Mouse (Mus musculus) ovary, postnatal 36 days (tissue): ENCODE measurements around the gene Tmem98.
A peak's percentile ranks its signal among the peaks of the same experiment; 100 is the strongest.

Experiments
- DNase-seq: peaks from one replicate; pipeline ENCODE4 v3.0.0; 2022; ENCODE audit warnings: low spot score, mixed read lengths

The Tmem98 gene

DNA sequence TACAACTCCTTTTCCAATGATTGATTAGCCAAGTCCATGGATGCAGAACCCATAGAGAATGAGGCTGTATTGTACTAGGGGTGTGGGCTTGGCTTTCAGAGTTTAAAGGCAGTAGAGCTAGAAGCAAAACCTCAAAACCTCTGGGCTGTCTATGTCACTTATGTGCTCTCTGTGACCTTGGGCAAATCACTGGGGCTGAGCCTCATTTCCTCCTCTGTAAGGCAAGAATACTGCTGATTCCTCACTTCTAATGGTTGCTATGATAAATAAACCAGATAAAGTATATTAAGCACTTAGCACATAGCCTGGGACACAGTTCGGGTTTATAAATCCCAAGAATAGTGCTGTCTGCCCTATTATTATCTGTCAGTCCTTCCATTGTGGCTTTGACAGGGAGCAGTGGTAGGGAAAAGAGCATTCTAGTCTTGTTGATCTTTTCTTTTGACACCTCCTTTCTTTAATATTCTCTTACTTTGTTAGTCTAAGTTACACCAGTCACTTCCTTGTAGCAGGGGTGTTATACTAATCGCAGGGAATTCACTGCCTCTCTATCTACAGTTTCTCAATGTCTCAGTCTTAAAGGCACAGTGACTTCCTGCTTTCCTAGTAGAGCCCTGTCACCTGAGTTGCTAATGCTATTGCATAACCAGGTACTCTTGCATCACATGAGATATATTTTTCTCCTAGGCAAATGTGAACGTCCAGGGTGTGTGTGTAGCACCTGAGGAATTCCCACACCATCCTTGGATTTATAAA, 18.1 kb upstream of the Tmem98 start:
- no peak for DNase-seq

DNA sequence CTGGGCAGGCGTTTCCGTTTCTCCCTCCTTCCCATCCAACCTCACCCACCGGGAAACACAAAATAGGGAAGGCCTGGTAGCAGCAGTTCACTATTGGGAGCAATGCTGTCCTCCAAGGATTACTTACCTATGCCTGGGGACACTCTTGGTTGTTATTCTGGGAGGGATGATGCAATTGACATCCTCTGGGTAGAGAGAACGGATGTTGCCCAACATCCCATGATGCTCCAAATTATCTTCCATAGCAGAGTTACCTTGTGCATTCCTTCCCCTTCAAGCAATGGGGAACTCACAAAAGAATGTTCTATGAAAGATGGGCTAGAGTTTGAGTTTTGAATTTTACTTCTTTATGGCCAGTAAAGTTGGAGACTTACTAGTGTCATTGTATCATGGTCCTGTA, 16.6 kb upstream of the Tmem98 start:
- no peak for DNase-seq

DNA sequence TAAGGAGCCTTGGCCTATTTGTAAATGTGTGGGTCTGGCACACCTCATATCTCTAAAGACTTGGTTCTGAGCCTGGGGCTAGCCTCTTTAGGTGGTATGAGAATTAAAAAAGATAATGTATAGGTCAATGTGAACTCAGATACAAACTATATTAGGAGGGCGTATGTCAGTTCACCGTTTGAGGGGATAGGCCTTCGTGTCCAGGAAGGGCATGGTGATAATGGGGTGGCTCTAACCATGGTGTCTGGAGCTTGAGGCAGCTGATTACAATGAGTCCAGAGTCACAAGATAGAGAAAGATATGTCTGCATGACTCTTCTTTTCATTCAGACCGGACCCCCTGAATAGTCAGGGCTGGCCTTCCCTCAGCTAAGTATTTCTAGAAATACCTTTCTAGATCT, 15.7 kb upstream of the Tmem98 start:
- no peak for DNase-seq

DNA sequence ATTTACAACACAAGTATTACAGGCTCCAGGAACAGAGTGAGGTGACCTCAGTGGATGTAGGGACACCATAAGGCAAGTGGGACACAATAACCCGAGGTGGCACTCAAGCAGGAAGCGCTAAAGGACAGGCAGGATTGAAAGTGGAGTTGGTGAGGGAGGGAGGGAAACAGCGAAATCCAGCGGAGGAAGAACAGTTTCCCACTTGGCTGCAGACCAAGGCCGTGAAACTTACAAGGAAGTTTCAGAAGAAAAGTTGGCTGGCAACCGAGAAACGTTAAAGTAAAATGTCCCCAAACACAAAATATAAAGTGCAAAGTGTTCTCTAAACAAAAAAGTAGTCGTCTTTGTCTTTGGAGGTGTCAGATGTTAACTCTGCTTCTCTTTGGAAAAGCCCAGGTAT, 14.5 kb upstream of the Tmem98 start:
- DNase-seq = peak; percentile 37

DNA sequence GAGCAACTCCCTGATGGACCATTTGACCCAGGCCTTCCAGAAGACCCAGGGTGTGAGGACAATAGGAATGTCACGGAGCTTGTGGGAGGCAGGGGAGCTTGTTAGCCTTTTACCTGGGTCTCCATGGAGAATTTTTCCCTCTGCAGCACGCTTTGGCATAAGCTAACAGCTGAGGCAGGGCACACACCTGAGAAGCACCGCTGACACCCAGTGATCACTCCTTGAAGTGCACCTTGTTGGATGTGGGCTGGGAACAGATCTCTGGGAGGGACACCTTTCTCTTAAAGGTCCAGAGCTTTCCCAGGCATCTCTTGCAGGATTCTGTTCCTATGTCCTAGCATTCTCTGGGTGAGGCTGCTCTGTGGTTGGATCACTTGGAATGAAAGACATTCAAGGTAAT, 10.0 kb upstream of the Tmem98 start:
- DNase-seq = no peak

DNA sequence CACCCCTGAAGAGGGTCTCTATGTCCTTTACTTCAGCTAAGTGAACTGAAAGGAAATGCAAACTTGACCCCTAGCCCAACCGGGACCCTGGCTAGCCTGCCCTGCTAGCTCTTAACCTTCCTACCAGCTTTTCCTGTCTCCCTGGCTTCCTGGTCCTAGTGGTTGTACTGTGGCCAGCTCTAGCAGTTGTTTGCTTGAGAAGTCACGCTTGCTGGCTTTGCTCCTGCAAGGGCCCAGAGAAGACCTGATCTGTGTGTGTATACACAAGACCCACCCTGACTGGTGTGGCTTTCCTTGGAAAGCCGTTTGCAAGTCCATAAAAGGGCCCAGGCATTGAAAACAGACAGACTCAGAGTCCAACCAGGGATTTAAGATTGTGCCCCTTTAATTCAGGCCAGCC, 7.3 kb upstream of the Tmem98 start:
- peak; percentile 22 for DNase-seq

DNA sequence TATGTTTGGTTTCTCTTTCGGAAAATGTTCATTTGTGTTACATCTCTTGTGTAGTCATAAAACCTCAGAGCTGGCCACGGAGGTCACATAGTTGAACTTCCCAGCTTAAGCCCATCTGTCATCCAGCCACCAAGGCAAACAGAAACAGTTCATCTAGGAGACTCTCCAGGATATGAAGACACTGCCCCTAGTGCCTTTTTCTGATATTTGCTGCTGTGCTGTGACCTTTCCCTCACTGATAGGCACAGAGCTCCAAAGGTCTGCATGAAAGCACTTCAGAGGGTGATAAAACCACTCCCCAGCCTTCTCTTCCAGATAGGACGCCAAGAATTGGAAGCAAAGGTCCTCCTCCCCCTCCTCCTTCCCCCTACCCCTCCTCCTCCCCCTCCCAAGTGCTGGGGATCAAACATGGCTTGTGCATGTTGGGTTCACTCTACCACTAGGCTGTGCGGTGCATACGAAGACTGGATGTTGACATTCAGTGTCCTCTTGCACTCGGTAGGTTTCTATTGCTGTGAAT, 1.4 kb upstream of the Tmem98 start:
- DNase-seq = no peak

DNA sequence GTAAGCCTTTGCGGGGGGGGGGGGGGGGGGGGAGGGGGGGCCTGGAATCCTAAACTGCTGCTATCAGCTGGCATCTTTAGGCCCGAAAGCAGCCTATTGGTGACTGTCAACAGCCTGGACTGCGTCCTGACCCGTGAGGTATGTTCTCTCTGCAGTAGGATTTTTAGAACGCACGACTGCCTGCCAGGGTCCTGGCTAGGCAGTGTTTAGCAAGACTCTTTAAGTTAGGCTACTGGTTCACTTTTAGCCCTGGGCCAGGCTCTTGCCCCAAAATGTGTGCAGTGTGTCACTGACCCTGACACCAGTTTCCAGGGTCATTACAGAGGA, 346 bp upstream of the Tmem98 start:
- DNase-seq = no peak

DNA sequence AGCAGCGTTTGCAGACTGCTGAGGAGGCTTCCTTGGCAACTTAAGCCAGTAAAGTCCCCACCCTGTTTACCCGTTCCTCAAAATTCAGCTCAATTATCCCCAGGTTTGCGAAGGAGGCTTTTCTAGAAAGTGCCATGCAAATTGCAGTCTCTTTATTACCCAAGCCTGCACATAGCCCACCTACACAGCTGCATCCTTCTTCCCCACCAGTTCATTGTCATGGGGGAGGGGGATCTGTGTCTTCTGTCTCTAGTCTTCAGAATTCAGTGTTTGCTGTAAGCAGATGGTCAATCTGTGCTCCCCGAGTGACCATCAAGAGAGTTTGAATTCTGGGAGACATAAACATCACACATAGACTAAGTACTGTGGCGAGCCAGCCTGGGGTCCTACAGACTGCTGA, 1.2 kb downstream of the Tmem98 start:
- no peak for DNase-seq

DNA sequence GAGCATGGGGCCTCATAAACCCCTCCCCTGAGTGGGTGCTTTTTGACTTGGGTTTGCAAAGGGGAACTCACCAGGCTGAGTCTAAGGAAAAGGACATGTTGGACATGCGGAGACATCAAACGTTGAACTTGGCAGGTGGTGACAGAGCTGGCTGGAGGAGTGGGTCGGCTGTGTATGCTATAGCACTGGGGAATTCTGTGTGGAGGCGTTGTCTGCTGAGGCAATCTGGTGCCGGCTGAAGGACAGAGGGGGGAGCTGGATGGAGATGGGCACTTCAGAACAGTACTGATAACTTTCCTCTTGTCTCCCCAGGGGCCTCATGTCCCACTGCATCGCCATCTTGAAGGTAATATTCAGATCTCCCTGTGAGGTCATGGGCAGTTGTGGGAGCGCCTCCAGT, 5.4 kb downstream of the Tmem98 start:
- no peak for DNase-seq

DNA sequence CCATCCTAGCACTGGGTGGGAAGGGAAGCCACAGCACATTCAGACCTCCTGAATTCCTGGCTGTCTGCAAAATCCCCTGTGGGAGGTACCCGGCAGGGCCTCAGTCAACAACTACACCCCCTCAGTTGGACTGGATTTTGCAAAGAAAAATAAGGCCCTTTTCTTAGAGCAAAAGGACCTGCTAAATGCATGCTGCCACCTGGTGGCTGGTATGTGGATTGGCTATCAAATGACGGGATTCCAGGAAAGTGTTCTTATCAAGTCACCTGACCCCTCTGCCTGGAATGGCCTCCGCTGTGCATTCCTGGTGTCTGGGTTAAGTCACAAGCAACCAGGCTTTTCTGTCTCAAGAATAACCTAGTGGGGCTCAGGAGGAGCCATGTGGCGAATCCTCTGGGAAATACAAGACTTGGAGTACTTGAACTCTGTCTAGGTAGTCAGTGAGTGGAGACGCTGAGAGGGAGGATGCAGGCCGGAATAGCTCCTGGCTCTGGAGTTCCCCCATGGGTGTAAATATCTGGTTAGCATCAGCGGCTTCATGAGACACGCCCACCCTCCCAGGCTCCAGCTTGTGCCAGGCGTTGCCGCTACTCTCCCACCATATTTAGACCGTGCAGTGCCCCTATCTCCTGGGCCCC, 8.2 kb downstream of the Tmem98 start:
- peak; percentile 71 for DNase-seq

DNA sequence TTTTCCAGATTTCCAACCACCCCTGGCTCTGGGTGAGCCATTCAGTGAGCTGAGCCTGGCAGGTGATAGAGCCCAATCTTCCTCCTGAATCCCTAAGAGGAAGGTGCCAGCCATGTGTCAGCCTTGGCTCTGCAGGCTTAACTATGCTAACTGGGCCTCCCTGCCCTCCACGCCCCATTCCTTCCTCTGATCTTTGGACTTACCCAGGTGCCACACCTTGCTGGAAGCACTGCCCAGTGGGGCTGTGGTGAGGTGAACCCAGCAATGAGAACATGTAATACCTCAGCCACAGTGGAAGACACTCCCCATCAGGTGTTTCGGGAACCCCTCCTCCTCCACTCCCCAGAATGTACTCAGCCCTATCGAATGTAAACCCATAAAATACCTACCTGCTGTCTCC, 10.1 kb downstream of the Tmem98 start:
- DNase-seq = no peak

DNA sequence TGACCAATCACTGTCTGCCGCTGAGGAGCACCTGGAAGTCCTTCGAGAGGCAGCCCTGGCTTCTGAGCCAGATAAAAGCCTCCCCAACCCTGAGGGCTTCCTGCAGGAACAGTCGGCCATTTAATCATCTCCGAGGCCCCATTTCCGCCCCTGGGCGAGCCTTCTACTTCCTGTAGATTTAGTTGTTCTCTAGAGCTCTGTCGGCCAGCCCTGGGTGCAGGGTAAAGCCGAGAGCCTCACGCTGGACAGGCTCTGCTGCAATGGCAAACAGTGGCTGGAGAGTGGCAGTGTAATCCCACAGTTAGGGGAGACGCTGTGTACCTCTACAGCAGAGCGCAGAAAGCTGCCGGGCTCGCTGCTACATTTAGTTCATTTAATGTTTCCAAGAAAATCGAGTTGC, 11.3 kb downstream of the Tmem98 start:
- no peak for DNase-seq

DNA sequence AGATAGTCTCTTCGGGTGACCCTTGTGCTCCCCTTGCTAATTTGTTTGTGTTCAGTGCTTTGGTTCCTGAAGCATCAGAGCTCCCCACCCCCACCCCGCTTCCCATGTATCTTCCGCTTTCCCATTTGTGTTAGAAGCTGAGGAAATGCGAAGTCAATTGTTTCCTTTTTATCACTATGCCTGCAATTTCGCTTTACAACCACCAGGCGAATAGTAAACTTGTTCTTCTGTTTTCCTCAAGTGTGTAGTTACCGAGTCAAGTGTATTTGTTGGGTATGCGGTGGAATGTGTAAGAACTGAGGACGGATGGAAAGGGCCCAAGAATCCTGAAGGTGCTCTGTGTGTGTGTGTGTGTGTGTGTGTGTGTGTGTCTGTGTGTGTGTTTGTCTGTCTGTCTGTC, 11.8 kb downstream of the Tmem98 start:
- no peak for DNase-seq

DNA sequence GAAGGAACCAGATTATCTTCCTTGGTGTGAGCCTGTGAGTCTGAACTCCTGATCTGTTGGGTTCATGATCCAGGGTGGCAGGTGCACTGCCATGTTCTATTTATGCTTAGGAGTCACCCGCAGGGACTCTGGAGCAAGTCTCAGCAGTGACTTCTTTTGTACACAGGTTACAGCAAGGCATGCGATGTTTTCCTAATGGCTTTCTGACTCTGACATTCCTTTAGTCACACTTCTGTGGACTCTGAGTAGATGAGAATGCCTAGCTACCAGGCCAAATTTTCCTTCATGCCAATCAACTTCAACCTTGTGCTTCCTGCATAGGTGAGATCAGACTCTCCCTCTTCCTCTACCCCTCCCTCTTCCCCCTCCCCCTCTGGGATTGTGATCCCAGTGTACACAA, 25.4 kb downstream of the Tmem98 start:
- no peak for DNase-seq

DNA sequence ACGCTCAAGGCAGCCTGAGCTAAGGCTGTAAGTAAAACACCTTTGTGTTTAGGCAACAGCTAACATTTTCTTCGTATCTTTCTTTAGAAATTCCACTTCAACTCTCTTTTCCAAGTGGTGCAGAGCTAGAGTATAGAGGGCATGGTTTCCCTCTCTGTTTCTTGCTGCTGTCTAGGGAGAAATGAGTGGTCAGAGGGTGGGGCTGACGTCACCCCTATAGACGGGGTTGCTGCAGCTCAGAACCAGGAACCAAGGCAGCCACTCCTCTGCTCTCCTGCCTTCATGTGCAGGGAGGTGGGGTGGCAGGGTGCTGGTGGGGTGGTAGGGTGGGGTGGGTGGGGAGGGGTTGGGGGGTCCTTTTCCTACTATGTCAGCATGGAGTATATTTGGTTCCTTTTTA, 25.9 kb downstream of the Tmem98 start:
- no peak for DNase-seq

DNA sequence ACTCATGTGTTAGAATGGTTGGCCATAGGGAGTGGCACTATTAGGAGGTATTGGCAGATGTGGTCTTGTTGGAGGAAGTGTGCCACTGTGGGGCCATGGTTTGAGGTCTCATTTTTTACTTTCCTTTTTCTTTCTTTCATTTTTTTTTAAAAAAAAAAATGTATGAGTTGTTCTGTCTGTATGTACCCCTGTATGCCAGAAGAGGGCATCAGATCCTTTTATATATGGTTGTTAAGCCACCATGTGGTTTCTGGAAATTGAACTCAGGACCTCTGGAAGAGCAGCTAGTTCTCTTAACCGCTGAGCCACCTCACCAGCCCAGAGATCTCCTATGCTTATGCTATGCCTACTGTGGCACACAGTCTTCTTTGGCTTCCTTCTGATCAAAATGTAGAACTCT, 28.7 kb downstream of the Tmem98 start:
- no peak for DNase-seq

DNA sequence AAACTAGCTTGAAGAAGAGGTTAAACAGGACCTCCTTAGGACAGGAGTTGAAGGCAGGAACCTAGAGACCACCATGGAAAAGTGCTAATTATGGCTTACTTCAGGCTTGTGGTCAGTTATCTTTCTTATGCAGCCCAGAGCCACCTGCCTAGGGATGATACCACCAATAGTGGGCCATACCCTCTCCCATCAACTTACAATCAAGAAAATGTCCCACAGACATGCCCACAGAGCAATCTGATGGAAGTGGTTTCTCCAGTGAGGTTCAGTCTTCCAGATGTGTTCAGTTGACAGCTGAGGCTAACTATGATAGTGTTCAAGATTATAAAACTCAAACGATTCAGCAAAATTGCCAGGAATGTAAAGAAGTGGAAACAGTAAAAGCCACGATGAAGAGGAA, 33.5 kb downstream of the Tmem98 start:
- DNase-seq = no peak

DNA sequence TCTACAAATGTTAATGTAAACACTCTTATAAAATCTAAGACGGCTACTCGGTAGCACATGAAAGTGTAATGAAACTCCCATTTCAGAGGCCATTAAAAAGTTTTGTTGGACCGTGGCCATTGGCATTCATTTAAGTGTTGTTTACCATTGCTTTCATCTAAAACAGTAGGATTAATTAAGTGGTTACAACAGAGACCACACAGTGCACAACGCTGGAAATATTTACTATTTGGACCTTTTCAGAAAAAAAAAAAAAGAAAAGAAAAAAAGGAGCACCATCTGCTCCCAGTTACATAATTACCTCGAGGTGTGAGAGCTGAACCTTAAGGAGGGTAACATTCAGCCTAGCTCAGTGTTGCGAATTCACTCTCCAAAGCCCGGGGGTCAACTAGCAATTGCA, 35.5 kb downstream of the Tmem98 start:
- DNase-seq = no peak

DNA sequence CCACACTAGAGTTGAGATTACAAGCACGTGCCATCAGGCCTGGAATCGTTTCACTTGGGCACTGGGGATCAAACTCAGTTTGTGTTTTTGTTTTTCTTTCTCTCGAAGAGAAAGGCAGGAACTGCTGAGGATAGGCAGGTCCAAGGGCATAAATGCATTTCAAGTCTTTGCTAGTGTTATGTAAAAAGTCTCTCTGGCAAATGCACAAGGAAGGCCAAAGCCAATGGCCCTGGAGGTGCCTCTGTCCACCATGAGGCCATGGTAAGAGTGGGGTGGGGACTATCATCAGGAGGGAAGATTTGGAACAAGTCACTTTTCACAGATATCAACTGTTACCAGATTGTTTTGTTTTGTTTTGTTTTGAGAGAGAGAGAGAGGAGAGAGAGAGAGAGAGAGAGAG, 36.1 kb downstream of the Tmem98 start:
- DNase-seq = no peak

DNA sequence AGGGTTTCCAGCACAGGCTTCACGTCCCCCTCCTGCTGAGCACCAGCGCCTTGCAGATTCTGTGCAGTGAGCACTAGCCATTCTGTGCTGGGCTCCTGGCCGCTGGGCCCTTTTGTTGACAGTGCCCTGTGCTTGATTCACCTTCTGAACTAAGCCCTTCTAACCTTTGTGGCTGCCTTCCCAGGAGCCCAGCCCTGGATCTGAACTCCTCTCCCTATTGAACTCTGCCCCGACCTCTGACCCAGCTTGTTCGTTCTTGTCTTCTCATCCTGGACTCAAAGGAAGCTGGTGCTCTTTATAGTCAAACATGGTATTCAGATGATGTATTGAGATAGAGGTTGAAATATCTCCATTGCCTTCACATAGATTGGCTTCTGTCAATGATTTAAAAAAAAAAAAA, 38.2 kb downstream of the Tmem98 start:
- DNase-seq = no peak

DNA sequence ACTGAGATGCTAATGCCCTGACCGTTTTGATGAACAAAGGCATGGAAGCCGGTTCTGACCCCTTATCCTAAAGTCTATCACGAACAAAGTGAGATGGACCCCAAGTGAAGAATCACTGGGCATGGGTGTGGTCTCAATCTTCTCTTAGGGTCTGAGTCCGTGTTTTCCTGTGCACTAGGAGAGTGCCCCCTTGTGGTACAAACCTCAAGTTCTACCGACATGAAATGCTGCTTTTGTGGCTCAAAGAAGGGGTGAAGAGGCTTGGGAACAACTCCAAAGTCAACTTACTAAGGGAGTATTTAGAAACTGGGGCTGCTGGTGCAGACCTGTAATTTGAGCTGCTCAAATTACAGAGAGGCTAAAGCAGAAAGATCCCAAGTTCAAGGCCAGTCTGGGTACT, 41.9 kb downstream of the Tmem98 start:
- DNase-seq = no peak

DNA sequence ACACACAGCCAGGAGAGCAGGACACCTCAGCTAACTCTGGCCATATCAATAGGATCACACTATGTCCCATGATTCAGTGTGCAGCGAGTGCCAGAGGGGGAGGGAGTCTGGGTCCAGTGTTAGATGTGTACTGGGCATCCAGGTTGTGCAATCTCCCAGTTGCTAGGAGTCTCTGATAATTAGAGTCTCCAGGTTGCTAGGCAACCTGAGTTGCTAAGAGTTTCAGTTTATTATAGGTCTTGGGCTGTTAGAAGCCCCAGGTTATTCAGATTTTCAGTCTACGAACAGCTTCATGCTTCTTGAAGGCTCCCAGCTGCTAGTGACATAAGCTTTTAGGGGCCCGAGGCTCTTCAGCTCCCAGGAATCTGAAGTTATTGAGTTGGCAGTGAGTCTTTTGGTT, 43.0 kb downstream of the Tmem98 start:
- no peak for DNase-seq

DNA sequence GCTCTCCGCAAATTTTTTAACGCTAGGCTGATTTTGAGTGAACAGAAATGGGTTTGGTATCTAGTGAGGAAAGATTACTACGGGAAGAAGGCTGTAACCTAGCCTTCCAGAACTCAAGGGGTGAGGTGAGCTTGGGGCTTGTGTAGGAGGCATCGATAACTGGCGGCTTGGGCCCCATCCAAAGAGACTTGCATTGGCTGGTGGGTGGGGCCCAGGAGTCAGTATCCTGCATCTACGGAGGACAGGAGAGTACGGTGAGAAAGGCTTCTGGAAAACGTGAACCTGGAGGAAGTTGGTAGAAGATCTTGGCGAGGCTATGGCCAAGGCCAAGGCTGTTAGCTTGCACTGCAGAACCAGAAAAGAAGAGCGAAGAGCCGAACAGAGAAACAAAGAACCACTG, 44.5 kb downstream of the Tmem98 start:
- no peak for DNase-seq
